Mouse (Mus musculus) liver, embryonic 14.5 days (tissue): Measurements from ENCODE around the gene E330034G19Rik. TPM values are rescaled to one million over a fixed set of nuclear protein-coding genes. Genes with fewer than 3 reads are reported as not detected.
A peak's percentile ranks its signal among the peaks of the same experiment; 100 is the strongest.
"Not testable (repeated sequence)": the region's sequence is repeated elsewhere in the genome, so short reads cannot be mapped to it uniquely, and the experiment has no call there.

Source experiments
- ATAC-seq: fragments of 200-750 bp; cut with Nextera tagmentation; 2 replicates; pipeline ENCODE4 v1.8.0; 2017; ENCODE audit warnings: moderate number of reproducible peaks, mild to moderate bottlenecking, moderate library complexity; ENCODE audit not compliant: insufficient read depth
- DNase-seq, 3 experiments: peaks; one replicate each; pipeline ENCODE4 v3.0.0-alpha.2; 2012 to 2013; ENCODE audit warnings: low read depth in 3 of 3, low spot score in 3 of 3
- H3K27ac ChIP-seq: fragments of 300-500 bp; sonication (generic); 2 replicates; pipeline ENCODE4 v1.5.1; 2014; ENCODE audit warnings: moderate library complexity, mild to moderate bottlenecking, control low read depth, inconsistent platforms
- H3K27me3 ChIP-seq: fragments of 300-500 bp; sonication (generic); 2 replicates; pipeline ENCODE4 v1.6.1; 2014; ENCODE audit warnings: mild to moderate bottlenecking, low read length, moderate library complexity; ENCODE audit not compliant: control insufficient read depth, insufficient read depth
- H3K36me3 ChIP-seq: fragments of 300-500 bp; sonication (generic); replicated peaks from 2 replicates; pipeline ENCODE4 v1.6.1; 2014; ENCODE audit warnings: low read depth; ENCODE audit not compliant: control insufficient read depth, insufficient read depth
- H3K4me1 ChIP-seq, 2 experiments: fragments of 200-500 bp in 1 of 2; fragments of 300-500 bp in 1 of 2; sonication (generic) in 1 of 2; replicated peaks; 2 replicates each; pipeline ENCODE4 v1.6.1; 2012 to 2014; ENCODE audit warnings: antibody characterized with exemption in 1 of 2, inconsistent platforms in 1 of 2, low read length in 1 of 2; ENCODE audit not compliant: control insufficient read depth in 2 of 2, insufficient read depth in 2 of 2
- H3K4me2 ChIP-seq: fragments of 300-500 bp; sonication (generic); 2 replicates; pipeline ENCODE4 v1.6.1; 2014; ENCODE audit warnings: low read depth, mild to moderate bottlenecking, control low read depth, moderate library complexity
- H3K4me3 ChIP-seq, 2 experiments: fragments of 200-500 bp in 1 of 2; fragments of 300-500 bp in 1 of 2; sonication (generic) in 1 of 2; 2 replicates each; pipeline ENCODE4 v1.5.1; 2012 to 2014; ENCODE audit warnings: low read depth in 2 of 2, low read length in 2 of 2, mild to moderate bottlenecking in 2 of 2, control low read depth in 1 of 2, inconsistent platforms in 1 of 2, moderate library complexity in 1 of 2; ENCODE audit not compliant: insufficient read depth in 1 of 2
- H3K9ac ChIP-seq: fragments of 300-500 bp; sonication (generic); replicated peaks from 2 replicates; pipeline ENCODE4 v1.6.1; 2014; ENCODE audit warnings: mild to moderate bottlenecking, control low read depth, moderate library complexity
- H3K9me3 ChIP-seq: fragments of 300-500 bp; sonication (generic); 2 replicates; pipeline ENCODE4 v1.6.1; 2016; ENCODE audit warnings: low read length, mixed read lengths; ENCODE audit not compliant: control insufficient read depth
- CTCF ChIP-seq: IDR thresholded peaks from 2 replicates; pipeline ENCODE4 v1.5.1; 2016; ENCODE audit warnings: antibody characterized with exemption, low read depth, control low read depth
- EP300 ChIP-seq: IDR thresholded peaks from 2 replicates; pipeline ENCODE4 v1.6.1; 2016; ENCODE audit warnings: antibody characterized with exemption, low read depth
- WGBS: fragments of 180-500 bp; shearing (Covaris S2); extraction: QIAGEN DNeasy Blood & Tissue Kit; methylation state at CpG from one replicate; pipeline ENCODE4 v1.1.7; 2014; ENCODE audit not compliant: insufficient replicate concordance; 5-methylcytosine and 5-hydroxymethylcytosine counted together
- polyA plus RNA-seq, 2 experiments: library from polyadenylated mRNA; depleted of rRNA in 1 of 2; stranded (reverse) in 1 of 2; unstranded in 1 of 2; fragments of >200 nt; fragmentation: Nextera tagmentation in 1 of 2; extraction: Ambion mirVana in 1 of 2; gene quantifications; 2 replicates each; pipeline versions ENCODE4 v1.2.1 to v1.2.3; 2012 to 2014

The E330034G19Rik gene
- polyA plus RNA-seq, 2 experiments, result not detected

GRCm38 (mm10) chr14:24311110-24311509 lies 18.1 kb downstream of the E330034G19Rik start:
- H3K27me3 ChIP-seq, result no peaks in the 10 kb centered on the region
- WGBS, result 22% methylated on average over 3 of the region's 3 CpGs
- no peak for TF ChIP-seq EP300
- TF ChIP-seq CTCF, result peak; percentile 86
- no peak for ATAC-seq
- H3K9ac ChIP-seq, result no peak overlapping the region
- no peak overlapping the region for H3K27ac ChIP-seq
- no peaks in the 10 kb centered on the region for H3K4me1 ChIP-seq
- peak; percentile 6 to 10 (median 9) for DNase-seq
- no peaks in the 10 kb centered on the region for H3K36me3 ChIP-seq
- no peak overlapping the region for H3K4me2 ChIP-seq
- no peak overlapping the region for H3K4me3 ChIP-seq
- no peaks in the 10 kb centered on the region for H3K9me3 ChIP-seq

- not testable (repeated sequence) for H3K4me2 ChIP-seq, H3K9ac ChIP-seq, H3K36me3 ChIP-seq, H3K4me3 ChIP-seq, ATAC-seq, H3K9me3 ChIP-seq, H3K27ac ChIP-seq, DNase-seq, H3K27me3 ChIP-seq, H3K4me1 ChIP-seq
- WGBS, result 69% methylated on average over 3 of the region's 3 CpGs
Measured at GRCm38 (mm10) chr14:24347007-24347406, 54.0 kb downstream of the E330034G19Rik start.

DNA sequence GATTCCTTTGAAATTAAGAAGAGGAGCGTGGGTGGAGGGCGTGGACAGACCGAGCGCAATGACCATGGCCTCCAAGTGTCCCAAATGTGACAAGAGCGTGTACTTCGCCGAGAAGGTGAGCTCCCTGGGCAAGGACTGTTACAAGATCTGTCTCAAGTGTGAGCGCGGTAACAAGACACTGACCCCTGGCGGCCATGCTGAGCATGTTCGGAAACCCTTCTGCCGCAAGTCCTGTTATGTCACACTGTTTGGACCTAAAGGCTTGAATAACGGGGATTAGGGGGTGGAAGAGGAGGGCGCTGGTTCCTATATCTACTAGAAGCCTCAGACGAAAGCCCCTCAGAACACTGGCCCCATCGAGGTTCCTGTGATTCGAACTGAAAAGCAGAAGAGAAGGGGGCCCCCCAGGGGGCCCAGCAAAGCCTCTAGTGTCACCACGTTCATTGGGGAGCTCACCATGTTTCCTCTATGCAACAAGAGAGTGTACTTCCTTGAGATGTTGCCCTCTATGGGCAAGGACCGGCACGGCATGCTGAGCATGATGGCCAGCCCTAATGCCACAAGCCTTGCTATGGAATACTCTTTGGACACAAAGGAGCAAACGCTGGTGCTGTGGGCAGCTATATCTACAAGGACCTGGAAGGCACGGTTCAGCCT lies 65.4 kb downstream of the E330034G19Rik start:
- H3K4me2 ChIP-seq, result no peak overlapping the region
- H3K9me3 ChIP-seq, result no peaks in the 10 kb centered on the region
- TF ChIP-seq CTCF (peak; percentile 73), EP300 (no peak)
- no peaks in the 10 kb centered on the region for H3K36me3 ChIP-seq
- no peak overlapping the region for H3K27ac ChIP-seq
- H3K9ac ChIP-seq, result no peak overlapping the region
- H3K4me1 ChIP-seq, result no peaks in the 10 kb centered on the region
- no peaks in the 10 kb centered on the region for H3K27me3 ChIP-seq
- DNase-seq (peak in 1 of 3 experiments; percentile 7), ATAC-seq (no peak)
- no peak overlapping the region for H3K4me3 ChIP-seq
- 49% methylated on average over 22 of the region's 22 CpGs for WGBS

Other genes starting within 250 kb of the E330034G19Rik start
- gene Dlg5, start 47.3 kb upstream of the E330034G19Rik start, polyA plus RNA-seq (2012; rRNA removed), result 2.1 and 2.2 TPM in 2 replicates
- 0.96 and 1.5 TPM in 2 replicates for gene Dlg5, start 47.3 kb upstream of the E330034G19Rik start, polyA plus RNA-seq (2014; fragmentation: Nextera tagmentation; extraction: Ambion mirVana)
- gene Polr3a, start 193.8 kb downstream of the E330034G19Rik start, polyA plus RNA-seq (2012; rRNA removed), result 2.8 and 4.3 TPM in 2 replicates
- 4.6 and 5.4 TPM in 2 replicates for gene Polr3a, start 193.8 kb downstream of the E330034G19Rik start, polyA plus RNA-seq (2014; fragmentation: Nextera tagmentation; extraction: Ambion mirVana)
- 1,321 and 1,839 TPM in 2 replicates for gene Rps24, start 193.9 kb downstream of the E330034G19Rik start, polyA plus RNA-seq (2012; rRNA removed)
- 817 and 888 TPM in 2 replicates for gene Rps24, start 193.9 kb downstream of the E330034G19Rik start, polyA plus RNA-seq (2014; fragmentation: Nextera tagmentation; extraction: Ambion mirVana)